Mouse (Mus musculus): ENCODE measurements around the gene Krtap2-4.
A peak's percentile ranks its signal among the peaks of the same experiment; 100 is the strongest.

Krtap2-4 gene

GRCm38 (mm10) chr11:99585096-99585495 is 29.6 kb downstream of the Krtap2-4 start:
- DNase-seq (ENCODE audit: extremely low read depth, insufficient read length, low spot score) = no peak

- peak; percentile 17 for DNase-seq (ENCODE audit: extremely low read depth, insufficient read length, low spot score)
Observed at GRCm38 (mm10) chr11:99583245-99583704, 31.4 kb downstream of the Krtap2-4 start, which contains the start of gene Krtap1-4. Gene Krtap1-4, minus strand, starts transcription at chr11:99583654.

- DNase-seq (ENCODE audit: extremely low read depth, insufficient read length, low spot score) = peak; percentile 76
Observed at GRCm38 (mm10) chr11:99581564-99581963, 33.1 kb downstream of the Krtap2-4 start.

- DNase-seq (ENCODE audit: extremely low read depth, insufficient read length, low spot score) = peak; percentile 73
Observed at GRCm38 (mm10) chr11:99581051-99581450, 33.6 kb downstream of the Krtap2-4 start.

- DNase-seq (ENCODE audit: extremely low read depth, insufficient read length, low spot score) = peak; percentile 77
Observed at GRCm38 (mm10) chr11:99580636-99581035, 34.0 kb downstream of the Krtap2-4 start, which contains the start of gene Krtap1-5. Gene Krtap1-5, minus strand, starts transcription at chr11:99581016.

GRCm38 (mm10) chr11:99574106-99574505 is 40.5 kb downstream of the Krtap2-4 start:
- DNase-seq (ENCODE audit: extremely low read depth, insufficient read length, low spot score) = peak; percentile 48

GRCm38 (mm10) chr11:99573164-99573563 is 41.5 kb downstream of the Krtap2-4 start:
- no peak for DNase-seq (ENCODE audit: extremely low read depth, insufficient read length, low spot score)

GRCm38 (mm10) chr11:99566530-99566929 is 48.1 kb downstream of the Krtap2-4 start, which contains the start of gene Krtap3-1:
Gene Krtap3-1, minus strand, starts transcription at chr11:99566630.
- DNase-seq (ENCODE audit: extremely low read depth, insufficient read length, low spot score) = no peak

Data from 3134 (cell line).